Mouse (Mus musculus) olfactory bulb, adult 2 months (tissue): ENCODE results near the gene Rras. TPM values are rescaled to one million over a fixed set of nuclear protein-coding genes. Genes with fewer than 3 reads are reported as not detected.

Experiments used
- H3K27ac ChIP-seq: fragments of 200-500 bp; 2 replicates; pipeline ENCODE4 v1.5.1; 2012; ENCODE audit warnings: low read depth, low read length; ENCODE audit not compliant: insufficient read depth
- H3K4me1 ChIP-seq: fragments of 200-500 bp; 2 replicates; pipeline ENCODE4 v1.6.1; 2012; ENCODE audit warnings: low read length; ENCODE audit not compliant: control insufficient read depth, insufficient read depth
- H3K4me3 ChIP-seq: fragments of 200-500 bp; 2 replicates; pipeline ENCODE4 v1.5.1; 2012; ENCODE audit warnings: mild to moderate bottlenecking, low read depth, low read length, moderate library complexity; ENCODE audit not compliant: insufficient read depth
- CTCF ChIP-seq: fragments of 200-500 bp; IDR thresholded peaks from 2 replicates; pipeline ENCODE4 v1.5.1; 2012; ENCODE audit warnings: low read depth, mild to moderate bottlenecking, low read length, moderate library complexity; ENCODE audit not compliant: insufficient read depth
- POLR2A ChIP-seq: fragments of 200-500 bp; IDR thresholded peaks from 2 replicates; pipeline ENCODE4 v1.6.1; 2012; ENCODE audit warnings: mild to moderate bottlenecking, low read depth, low read length, moderate library complexity; ENCODE audit not compliant: insufficient read depth
- WGBS: fragments of 180-500 bp; shearing (Covaris S2); methylation state at CpG from one replicate; pipeline ENCODE4 v1.1.7; 2018; 5-methylcytosine and 5-hydroxymethylcytosine counted together
- polyA plus RNA-seq: library from polyadenylated mRNA; stranded (reverse); fragments of >200 nt; gene quantifications from 2 replicates; pipeline ENCODE4 v1.2.4, GENCODE M21; 2012; ENCODE audit warnings: low replicate concordance; ENCODE audit not compliant: missing spikeins, insufficient read depth, insufficient read length

The Rras gene
- polyA plus RNA-seq, 1 experiment, result not detected

DNA sequence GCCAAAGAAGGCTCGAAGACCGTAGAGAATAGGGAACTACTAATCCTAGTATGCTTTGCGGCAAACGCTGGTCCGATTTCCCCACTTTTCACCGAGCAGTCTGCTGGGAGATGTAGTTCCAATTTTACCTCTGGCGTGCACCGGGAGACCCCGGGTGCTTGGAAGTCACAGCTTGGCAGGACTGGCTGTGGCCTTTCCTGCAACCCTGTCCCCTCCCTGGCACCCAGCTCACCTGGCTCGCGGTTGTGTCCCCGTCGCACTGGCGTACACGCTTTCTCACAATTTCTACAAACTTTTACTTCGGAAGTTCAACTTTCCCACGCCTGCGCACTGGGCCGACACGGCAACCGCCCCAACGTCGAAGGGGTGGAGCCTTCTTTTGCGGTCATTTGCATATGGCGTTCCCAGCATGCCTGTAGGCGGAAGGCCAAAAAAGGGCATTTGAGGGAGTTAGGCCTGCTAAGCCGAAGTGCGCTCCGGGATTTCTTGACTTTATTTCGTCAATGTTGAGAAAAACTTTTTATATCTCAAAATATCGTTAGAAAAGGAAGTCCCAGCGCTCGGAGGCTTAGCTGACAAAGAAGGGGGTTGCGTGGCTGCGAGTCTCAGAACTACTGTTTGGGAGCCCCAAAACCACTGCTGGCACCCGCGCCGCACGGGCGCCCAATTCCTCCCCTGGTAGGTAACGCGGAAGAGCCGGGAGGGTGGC lies 20.4 kb upstream of the Rras start, which contains the start of gene Irf3:
Gene Irf3 (plus strand): TSS at position 418 of the 709 bp plus-strand sequence.
- WGBS, result under 1% methylated on average over 43 of the region's 43 CpGs
- H3K4me1 ChIP-seq, result peaks cover 21% of the 10 kb centered on the region
- peak within 1 kb of the TSS; percentile 51 for H3K4me3 ChIP-seq
- peak within 1 kb of the TSS; percentile 5; the same call in 1 of the 2 replicates for H3K27ac ChIP-seq
- TF ChIP-seq CTCF (no peak), POLR2A (peak; percentile 38; the same call in 1 of the 2 replicates)

DNA sequence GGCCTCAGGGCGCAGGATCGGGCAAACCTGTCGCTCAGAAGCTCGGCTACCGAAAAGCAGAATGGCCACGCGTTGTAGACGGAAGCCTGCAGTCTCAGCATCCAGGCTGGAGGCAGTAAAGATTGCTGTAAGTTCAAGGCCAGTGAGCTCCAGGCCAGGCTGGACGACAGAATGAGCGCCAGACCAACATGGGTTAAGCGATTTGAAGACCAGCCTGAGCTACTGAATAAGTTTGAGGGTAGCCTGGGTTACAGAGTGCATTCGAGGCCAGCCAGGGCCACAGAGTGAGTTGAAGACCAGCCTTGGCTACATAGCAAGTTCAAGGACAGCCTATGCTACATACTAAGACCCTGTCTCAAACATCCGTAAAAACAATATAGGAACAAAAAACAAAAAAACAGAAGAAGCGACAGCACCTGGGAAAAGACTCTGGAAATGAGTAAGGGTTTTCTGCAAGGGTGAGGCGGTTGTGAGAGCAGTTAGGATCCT lies 19.8 kb upstream of the Rras start:
- Histone ChIP-seq H3K27ac (peak overlapping the region; percentile 5; the same call in 1 of the 2 replicates), H3K4me3 (peak overlapping the region; percentile 51), H3K4me1 (peaks cover 23% of the 10 kb centered on the region)
- WGBS, result 1% methylated on average over 15 of the region's 15 CpGs
- TF ChIP-seq POLR2A (0 out of 2 replicates have a peak, but pooled peaks have one; percentile 6), CTCF (no peak)

DNA sequence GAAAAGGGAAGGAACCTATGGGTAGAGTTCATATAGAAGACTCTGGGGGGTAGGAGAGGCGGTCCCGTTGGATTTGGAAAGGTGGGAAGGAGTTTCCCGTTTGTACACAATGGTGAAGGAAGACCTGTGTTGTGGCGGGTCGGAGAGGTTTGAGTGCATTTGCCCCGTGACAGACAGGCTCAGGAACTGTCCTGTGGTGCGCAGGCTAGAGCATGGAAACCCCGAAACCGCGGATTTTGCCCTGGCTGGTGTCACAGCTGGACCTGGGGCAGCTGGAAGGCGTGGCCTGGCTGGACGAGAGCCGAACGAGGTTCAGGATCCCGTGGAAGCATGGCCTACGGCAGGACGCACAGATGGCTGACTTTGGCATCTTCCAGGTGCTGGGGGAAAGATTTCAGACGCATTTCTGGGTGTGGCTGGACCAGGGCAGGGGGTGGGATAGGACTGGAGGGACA lies 19.2 kb upstream of the Rras start, which contains the start of gene Bcl2l12:
Gene Bcl2l12 (minus strand): TSS at position 212 of the 455 bp plus-strand sequence.
- peak within 1 kb of the TSS; percentile 5; the same call in 1 of the 2 replicates for H3K27ac ChIP-seq
- no peak for TF ChIP-seq POLR2A
- no peak for TF ChIP-seq CTCF
- 3% methylated on average over 18 of the region's 18 CpGs for WGBS
- H3K4me3 ChIP-seq, result peak within 1 kb of the TSS; percentile 51
- H3K4me1 ChIP-seq, result peaks cover 23% of the 10 kb centered on the region

DNA sequence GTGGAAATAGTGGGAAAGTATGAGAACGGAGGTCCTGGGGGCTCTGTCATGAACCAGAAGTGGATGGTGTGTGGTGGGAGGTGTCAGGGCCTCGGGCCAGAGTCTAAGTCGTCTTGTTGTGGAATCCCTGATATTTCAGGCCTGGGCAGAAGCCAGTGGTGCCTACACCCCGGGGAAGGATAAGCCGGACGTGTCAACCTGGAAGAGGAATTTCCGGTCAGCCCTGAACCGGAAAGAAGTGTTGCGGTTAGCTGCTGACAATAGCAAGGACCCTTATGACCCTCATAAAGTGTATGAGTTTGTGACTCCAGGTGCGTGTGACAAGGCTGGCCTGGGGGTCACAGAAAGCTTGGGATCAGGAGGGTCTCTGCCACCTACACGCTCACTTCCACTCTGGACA lies 18.0 kb upstream of the Rras start:
- no peak overlapping the region for H3K27ac ChIP-seq

DNA sequence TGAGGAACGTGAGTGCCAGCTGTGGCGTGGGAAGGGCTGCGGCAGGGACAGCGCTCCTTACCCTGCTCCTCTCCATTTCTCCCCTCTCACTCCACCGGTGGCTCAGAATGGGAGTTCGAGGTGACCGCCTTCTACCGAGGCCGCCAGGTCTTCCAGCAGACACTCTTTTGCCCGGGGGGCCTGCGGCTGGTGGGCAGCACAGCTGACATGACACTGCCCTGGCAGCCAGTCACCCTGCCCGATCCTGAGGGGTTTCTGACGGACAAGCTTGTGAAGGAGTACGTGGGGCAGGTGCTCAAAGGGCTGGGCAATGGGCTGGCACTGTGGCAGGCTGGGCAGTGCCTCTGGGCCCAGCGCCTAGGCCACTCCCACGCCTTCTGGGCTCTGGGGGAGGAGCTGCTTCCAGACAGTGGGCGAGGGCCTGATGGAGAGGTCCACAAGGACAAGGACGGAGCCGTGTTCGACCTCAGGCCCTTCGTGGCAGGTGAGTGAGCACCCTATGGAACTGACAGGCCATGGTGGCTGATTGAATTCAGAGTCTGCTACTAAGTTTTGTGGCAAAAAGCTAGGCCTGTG lies 17.1 kb upstream of the Rras start:
- 72% methylated on average over 21 of the region's 21 CpGs for WGBS
- peaks cover 23% of the 10 kb centered on the region for H3K4me1 ChIP-seq
- no peak overlapping the region for H3K27ac ChIP-seq
- H3K4me3 ChIP-seq, result no peak overlapping the region
- no peak for TF ChIP-seq CTCF
- no peak for TF ChIP-seq POLR2A

More for the DNA sequence above, 18.0 kb upstream of the Rras start:
- H3K4me3 ChIP-seq, result no peak overlapping the region
- WGBS, result 76% methylated on average over 11 of the region's 11 CpGs
- TF ChIP-seq POLR2A (no peak), CTCF (no peak)
- peaks cover 23% of the 10 kb centered on the region for H3K4me1 ChIP-seq

DNA sequence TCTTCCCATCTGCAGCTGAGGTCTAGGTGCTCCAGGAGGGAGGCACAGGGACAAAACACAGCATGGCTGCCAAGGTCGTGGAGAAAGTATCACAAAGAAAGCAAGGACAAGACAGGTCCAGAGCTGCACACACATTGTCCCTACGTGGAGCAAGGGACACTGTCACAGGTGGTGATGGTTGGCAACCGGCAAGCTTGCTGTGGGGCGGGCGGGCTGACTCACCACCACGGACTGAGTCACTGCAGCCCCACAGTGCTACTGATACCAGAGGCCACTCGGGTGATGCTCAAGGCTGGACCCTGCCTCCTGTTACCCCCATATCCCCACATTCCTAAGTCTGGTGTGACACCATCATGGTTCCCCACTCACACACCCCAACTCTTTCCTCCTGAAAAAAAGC lies 15.3 kb upstream of the Rras start:
- Histone ChIP-seq H3K4me3 (no peak overlapping the region), H3K4me1 (peaks cover 18% of the 10 kb centered on the region), H3K27ac (no peak overlapping the region)
- no peak for TF ChIP-seq POLR2A
- TF ChIP-seq CTCF, result no peak
- 43% methylated on average over 7 of the region's 7 CpGs for WGBS

DNA sequence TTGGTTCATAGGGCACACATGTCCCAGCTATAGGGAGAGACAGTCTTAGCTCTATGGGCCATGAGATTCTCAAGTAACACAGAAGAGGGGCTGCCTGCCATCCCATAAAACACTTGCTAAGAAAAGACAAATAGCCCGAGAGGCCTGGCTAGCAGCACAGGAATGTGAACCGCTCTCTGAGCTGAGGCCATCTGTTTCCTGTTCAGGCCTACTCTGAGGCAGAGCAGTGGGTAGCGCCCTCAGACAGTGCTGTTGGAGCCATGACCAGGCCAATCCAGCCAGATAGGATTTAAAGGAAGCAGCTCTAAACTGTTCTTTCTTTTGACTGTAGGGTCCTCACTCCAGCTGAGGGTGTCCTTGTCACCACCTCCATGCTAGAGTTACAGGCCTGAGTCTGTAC lies 13.2 kb upstream of the Rras start:
- no peak overlapping the region for H3K27ac ChIP-seq
- no peak overlapping the region for H3K4me3 ChIP-seq
- 86% methylated on average over 3 of the region's 3 CpGs for WGBS
- no peak for TF ChIP-seq CTCF
- no peak for TF ChIP-seq POLR2A
- peaks cover 14% of the 10 kb centered on the region; the same call in 1 of the 2 replicates for H3K4me1 ChIP-seq

DNA sequence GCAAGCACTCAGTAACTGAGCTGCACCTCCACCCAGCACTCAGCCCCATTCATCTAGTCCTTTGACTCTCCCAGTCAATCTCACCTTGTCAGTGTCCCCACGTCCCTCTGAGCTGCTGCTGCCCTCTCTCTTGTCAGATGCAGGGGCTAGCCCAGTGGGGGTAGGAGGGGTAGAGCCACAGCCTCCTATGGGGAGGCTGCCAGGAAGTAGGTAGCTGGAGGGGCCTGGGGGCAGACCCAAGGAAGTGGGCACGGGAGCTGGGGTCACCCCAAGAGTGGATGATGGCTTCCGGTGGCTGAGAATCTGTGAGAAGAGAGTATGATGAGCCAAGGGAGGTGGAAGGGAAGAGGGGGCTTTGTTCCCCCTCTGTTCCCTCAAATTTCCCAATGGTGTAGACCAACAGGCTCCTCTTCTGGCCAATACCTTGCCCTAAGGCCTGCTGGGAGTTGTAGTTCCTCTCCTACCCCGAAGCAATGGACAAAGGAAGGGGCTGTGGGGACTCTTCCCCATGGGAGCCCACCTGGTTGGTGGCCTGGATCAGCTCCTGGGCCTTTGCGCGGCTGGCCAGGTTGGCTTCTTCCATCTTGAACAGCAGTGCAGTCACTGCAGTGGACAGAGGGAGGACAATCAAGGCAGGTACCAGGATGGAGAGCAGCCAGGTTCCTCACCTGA lies 12.3 kb upstream of the Rras start:
- 83% methylated on average over 6 of the region's 6 CpGs for WGBS
- Histone ChIP-seq H3K27ac (no peak overlapping the region), H3K4me3 (no peak overlapping the region), H3K4me1 (peaks cover 8% of the 10 kb centered on the region; the same call in 1 of the 2 replicates)
- no peak for TF ChIP-seq CTCF
- TF ChIP-seq POLR2A, result no peak

DNA sequence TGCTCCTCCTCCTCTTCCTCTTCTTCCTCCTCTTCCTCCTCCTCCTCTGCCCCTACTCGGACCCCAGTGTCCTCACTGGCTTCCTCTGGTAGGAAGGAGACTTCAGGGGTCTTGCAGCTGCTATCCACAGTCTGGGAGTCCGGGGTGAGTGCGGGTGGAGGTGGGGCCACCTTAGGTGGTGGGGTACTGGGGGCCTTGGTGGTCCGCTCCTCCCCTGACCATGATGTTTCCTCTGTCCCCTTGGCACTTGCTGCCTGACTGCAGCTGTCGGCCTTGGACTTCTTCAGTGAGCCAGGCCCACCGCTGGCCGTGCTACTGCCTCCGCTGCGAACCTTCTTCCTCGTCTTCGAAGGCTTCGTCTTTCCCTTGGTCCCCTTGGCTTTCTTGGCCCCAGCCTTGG lies 11.3 kb upstream of the Rras start:
- Histone ChIP-seq H3K4me3 (no peak overlapping the region), H3K27ac (no peak overlapping the region), H3K4me1 (0 out of 2 replicates have a peak, but pooled peaks cover 5% of the 10 kb centered on the region)
- 91% methylated on average over 12 of the region's 12 CpGs for WGBS
- TF ChIP-seq POLR2A, result no peak
- no peak for TF ChIP-seq CTCF
